Mouse (Mus musculus) liver, postnatal 0 days (tissue): ENCODE data around the gene Pcgf6.

Experiments
- CTCF ChIP-seq: sonication (generic); IDR thresholded peaks from 2 replicates; pipeline ENCODE4 v1.5.1; 2016; ENCODE audit warnings: antibody characterized with exemption, low read depth
- EP300 ChIP-seq: IDR thresholded peaks from 2 replicates; pipeline ENCODE4 v1.6.1; 2016; ENCODE audit warnings: antibody characterized with exemption, low read depth, mild to moderate bottlenecking

- TF ChIP-seq CTCF (no peak), EP300 (no peak)
Observed at GRCm38 (mm10) chr19:47050271-47051032, at the start of gene Pcgf6.
